Mouse (Mus musculus): ENCODE data around the gene Ube2q1. TPM values are rescaled to one million over a fixed set of nuclear protein-coding genes. Genes with fewer than 3 reads are reported as not detected.
"Not testable (repeated sequence)": the region's sequence is repeated elsewhere in the genome, so short reads cannot be mapped to it uniquely, and the experiment has no call there.

The Ube2q1 gene
- polyA plus RNA-seq, 1 experiment: 49.2 TPM

DNA sequence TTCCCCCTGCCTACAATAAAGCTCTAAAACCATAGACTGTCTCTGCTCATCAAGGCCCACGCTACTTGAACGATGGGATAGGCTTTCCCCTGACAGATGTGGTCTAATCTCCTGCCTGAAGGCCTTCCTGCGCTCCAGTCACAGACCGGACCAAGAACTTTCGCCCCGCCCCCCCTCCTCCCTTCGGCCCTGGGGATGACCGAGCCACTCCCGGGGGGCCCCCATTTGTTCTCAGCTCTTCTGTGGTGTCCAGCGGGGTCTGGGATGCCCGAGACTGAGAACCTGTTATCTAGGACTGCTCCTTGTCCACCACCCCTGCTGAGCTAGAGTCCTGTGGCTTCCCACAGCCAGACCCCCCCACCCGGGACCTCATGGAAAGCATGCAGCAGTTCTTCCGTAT lies 26.1 kb downstream of the Ube2q1 start:
- Histone ChIP-seq H3K36me3 (ENCODE audit: control insufficient read depth, insufficient read depth) (no peaks in the 10 kb centered on the region), H3K27me3 (ENCODE audit: control insufficient read depth, insufficient read depth, insufficient read length) (peaks cover 4% of the 10 kb centered on the region), H3K79me2 (ENCODE audit: control insufficient read depth, insufficient read depth) (no peaks in the 10 kb centered on the region), H3K4me3 (ENCODE audit: insufficient read depth, poor library complexity, severe bottlenecking) (no peak overlapping the region), H3K79me3 (ENCODE audit: low read depth) (no peaks in the 10 kb centered on the region), H3ac (ENCODE audit: control insufficient read depth, insufficient read length, low read depth) (no peak overlapping the region)
- TF ChIP-seq MAX (IDR thresholded peaks at IDR 0.05) (no peak), CEBPB (IDR thresholded peaks at IDR 0.05; ENCODE audit: low read depth) (no peak), MYOG (IDR thresholded peaks at IDR 0.05; ENCODE audit: control insufficient read depth, extremely low read depth, insufficient read length) (no peak), USF1 (IDR thresholded peaks at IDR 0.05; ENCODE audit: low read depth) (no peak), MYOD1 (IDR thresholded peaks at IDR 0.05; ENCODE audit: control insufficient read depth, insufficient read length, low read depth) (no peak), CTCF (IDR thresholded peaks at IDR 0.05; ENCODE audit: control insufficient read depth, insufficient read depth, insufficient read length) (no peak), FOSL1 (IDR thresholded peaks at IDR 0.05; ENCODE audit: insufficient read depth, low read length, poor library complexity, severe bottlenecking) (no peak)

DNA sequence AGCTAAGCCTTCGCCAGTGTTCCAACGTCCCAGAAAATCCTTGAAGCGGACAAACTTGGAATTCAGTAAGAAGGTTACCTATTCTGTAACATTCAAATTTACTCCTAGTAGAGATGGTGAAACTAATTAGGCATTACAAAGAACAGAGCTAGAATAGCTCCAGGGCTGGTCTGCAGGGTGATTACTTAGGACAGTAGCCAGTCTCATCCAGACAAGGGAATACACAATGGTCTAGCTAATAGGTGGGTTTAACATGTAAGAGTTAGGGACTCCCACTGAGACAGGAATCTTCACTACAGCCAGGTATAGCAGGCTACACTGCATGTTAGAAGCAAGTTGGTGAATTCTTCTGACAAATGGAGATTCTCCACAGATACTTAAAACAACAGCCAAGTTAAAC lies 26.7 kb downstream of the Ube2q1 start:
- H3K4me3 ChIP-seq (ENCODE audit: insufficient read depth, poor library complexity, severe bottlenecking); H3ac ChIP-seq (ENCODE audit: control insufficient read depth, insufficient read length, low read depth); H3K79me2 ChIP-seq (ENCODE audit: control insufficient read depth, insufficient read depth): not testable (repeated sequence)

DNA sequence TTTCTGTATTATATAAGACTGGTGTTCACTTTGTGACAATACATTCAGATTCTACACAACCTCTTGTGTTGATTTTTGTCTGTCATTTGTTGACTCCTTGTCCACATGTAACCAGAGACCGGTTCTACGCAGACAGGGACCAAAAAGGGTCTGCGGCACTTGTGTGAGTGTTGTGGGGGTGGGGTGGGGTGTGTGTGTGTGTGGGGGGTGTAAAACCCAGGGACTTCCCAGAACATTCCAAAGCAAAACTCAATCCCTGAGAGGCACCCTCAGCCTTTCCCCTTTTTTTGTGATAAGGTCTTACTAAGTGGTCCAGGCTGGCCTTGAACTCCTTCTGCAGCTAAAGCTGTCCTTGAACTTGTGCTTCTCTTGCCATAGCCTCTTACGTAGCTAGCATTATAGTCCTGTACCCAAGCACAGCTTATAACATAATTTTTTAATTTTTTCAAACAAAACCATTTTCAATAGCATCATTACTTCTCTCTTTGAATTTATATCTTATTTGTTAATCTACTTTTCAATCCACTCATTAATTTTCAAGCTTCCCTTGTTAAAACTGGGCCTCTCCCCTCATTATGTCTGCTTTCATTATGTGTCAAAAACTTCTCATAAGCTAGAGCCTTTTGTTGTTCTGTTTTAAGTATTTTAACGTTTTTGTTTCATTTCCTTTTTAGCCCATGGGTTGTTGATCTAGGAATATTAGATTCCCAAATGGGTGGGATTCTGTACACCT lies 27.5 kb downstream of the Ube2q1 start:
- no peak overlapping the region for H3K4me3 ChIP-seq (ENCODE audit: insufficient read depth, poor library complexity, severe bottlenecking)
- H3K27me3 ChIP-seq (ENCODE audit: control insufficient read depth, insufficient read depth, insufficient read length): peaks cover 4% of the 10 kb centered on the region
- no peak overlapping the region for H3ac ChIP-seq (ENCODE audit: control insufficient read depth, insufficient read length, low read depth)
- no peaks in the 10 kb centered on the region for H3K79me3 ChIP-seq (ENCODE audit: low read depth)
- no peaks in the 10 kb centered on the region for H3K79me2 ChIP-seq (ENCODE audit: control insufficient read depth, insufficient read depth)
- no peaks in the 10 kb centered on the region for H3K36me3 ChIP-seq (ENCODE audit: control insufficient read depth, insufficient read depth)
- TF ChIP-seq FOSL1 (IDR thresholded peaks at IDR 0.05; ENCODE audit: insufficient read depth, low read length, poor library complexity, severe bottlenecking) (no peak), CTCF (IDR thresholded peaks at IDR 0.05; ENCODE audit: control insufficient read depth, insufficient read depth, insufficient read length) (no peak), MYOD1 (IDR thresholded peaks at IDR 0.05; ENCODE audit: control insufficient read depth, insufficient read length, low read depth) (no peak), MAX (IDR thresholded peaks at IDR 0.05) (no peak), CEBPB (IDR thresholded peaks at IDR 0.05; ENCODE audit: low read depth) (no peak), USF1 (IDR thresholded peaks at IDR 0.05; ENCODE audit: low read depth) (no peak), MYOG (IDR thresholded peaks at IDR 0.05; ENCODE audit: control insufficient read depth, extremely low read depth, insufficient read length) (no peak)

More for the DNA sequence above, 26.7 kb downstream of the Ube2q1 start:
- not testable (repeated sequence) for H3K79me3 ChIP-seq (ENCODE audit: low read depth); H3K36me3 ChIP-seq (ENCODE audit: control insufficient read depth, insufficient read depth); H3K27me3 ChIP-seq (ENCODE audit: control insufficient read depth, insufficient read depth, insufficient read length)

DNA sequence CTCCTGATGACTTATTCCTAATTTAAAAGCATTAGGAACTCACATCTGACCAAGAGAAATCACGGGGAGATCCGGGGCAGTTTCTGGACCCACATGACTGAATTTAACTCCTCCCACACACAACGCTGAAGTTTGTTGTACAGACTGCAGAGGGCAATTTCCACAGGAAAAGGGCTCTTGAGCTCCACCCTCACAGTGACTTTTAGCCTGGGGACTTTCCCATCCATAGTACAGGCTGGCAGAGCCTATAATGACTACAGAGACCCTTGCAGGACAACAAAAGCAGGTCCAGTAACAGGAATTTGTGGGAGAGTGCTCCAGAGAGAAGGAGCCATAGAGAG lies 28.1 kb downstream of the Ube2q1 start:
- TF ChIP-seq USF1 (IDR thresholded peaks at IDR 0.05; ENCODE audit: low read depth): peak; percentile 33
- no peak for TF ChIP-seq MYOD1 (IDR thresholded peaks at IDR 0.05; ENCODE audit: control insufficient read depth, insufficient read length, low read depth)
- no peak overlapping the region for H3ac ChIP-seq (ENCODE audit: control insufficient read depth, insufficient read length, low read depth)
- H3K79me2 ChIP-seq (ENCODE audit: control insufficient read depth, insufficient read depth): no peaks in the 10 kb centered on the region
- no peak overlapping the region for H3K4me3 ChIP-seq (ENCODE audit: insufficient read depth, poor library complexity, severe bottlenecking)
- peaks cover 4% of the 10 kb centered on the region for H3K27me3 ChIP-seq (ENCODE audit: control insufficient read depth, insufficient read depth, insufficient read length)
- no peaks in the 10 kb centered on the region for H3K79me3 ChIP-seq (ENCODE audit: low read depth)
- no peaks in the 10 kb centered on the region for H3K36me3 ChIP-seq (ENCODE audit: control insufficient read depth, insufficient read depth)

DNA sequence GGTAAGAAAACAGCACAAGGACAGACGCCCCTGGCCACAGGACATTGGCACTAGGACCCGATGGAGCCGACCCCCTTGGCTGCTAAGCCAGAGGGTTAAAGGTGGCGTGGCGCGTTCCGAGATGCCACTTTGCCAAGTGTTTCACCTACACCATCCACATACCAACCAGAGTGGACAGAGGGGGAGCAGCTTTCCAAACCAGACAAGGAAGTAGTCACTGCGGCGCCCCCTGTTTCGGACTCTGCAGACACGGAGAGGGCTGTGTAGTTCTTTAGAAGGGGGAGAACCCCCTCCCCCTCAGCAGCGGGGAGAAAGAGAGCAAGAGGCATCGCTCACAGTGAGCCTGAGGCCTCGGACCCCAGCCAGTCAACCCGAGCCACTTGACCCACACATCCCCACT lies 29.5 kb downstream of the Ube2q1 start:
- Histone ChIP-seq H3K79me2 (ENCODE audit: control insufficient read depth, insufficient read depth) (no peaks in the 10 kb centered on the region), H3K4me3 (ENCODE audit: insufficient read depth, poor library complexity, severe bottlenecking) (no peak overlapping the region), H3K27me3 (ENCODE audit: control insufficient read depth, insufficient read depth, insufficient read length) (peaks cover 4% of the 10 kb centered on the region), H3K36me3 (ENCODE audit: control insufficient read depth, insufficient read depth) (no peaks in the 10 kb centered on the region), H3ac (ENCODE audit: control insufficient read depth, insufficient read length, low read depth) (no peak overlapping the region), H3K79me3 (ENCODE audit: low read depth) (no peaks in the 10 kb centered on the region)
- TF ChIP-seq USF1 (IDR thresholded peaks at IDR 0.05; ENCODE audit: low read depth) (no peak), MYOG (IDR thresholded peaks at IDR 0.05; ENCODE audit: control insufficient read depth, extremely low read depth, insufficient read length) (no peak), CEBPB (IDR thresholded peaks at IDR 0.05; ENCODE audit: low read depth) (no peak), CTCF (IDR thresholded peaks at IDR 0.05; ENCODE audit: control insufficient read depth, insufficient read depth, insufficient read length) (no peak), MAX (IDR thresholded peaks at IDR 0.05) (no peak), FOSL1 (IDR thresholded peaks at IDR 0.05; ENCODE audit: insufficient read depth, low read length, poor library complexity, severe bottlenecking) (no peak), MYOD1 (IDR thresholded peaks at IDR 0.05; ENCODE audit: control insufficient read depth, insufficient read length, low read depth) (no peak)

DNA sequence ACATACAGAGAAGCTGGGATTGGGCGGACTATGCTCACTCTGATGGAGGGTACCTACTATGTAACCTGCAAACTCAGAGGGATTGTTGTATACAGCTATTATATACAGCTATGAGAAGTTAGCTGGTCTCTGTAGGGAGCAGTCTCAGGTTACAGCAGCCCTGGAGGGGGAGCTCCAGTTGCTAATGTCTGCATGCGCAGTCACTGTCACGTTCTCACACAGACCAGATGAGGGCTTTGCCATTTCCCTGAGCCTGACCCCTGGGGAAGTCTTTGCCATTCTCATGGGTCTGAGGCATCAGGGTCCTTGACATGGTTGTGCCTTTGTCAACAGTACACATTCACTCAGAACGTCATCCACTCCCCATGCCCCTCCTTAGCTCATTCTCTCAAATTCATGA lies 31.8 kb downstream of the Ube2q1 start:
- H3K4me3 ChIP-seq (ENCODE audit: insufficient read depth, poor library complexity, severe bottlenecking): no peak overlapping the region
- H3K79me3 ChIP-seq (ENCODE audit: low read depth): no peaks in the 10 kb centered on the region
- no peaks in the 10 kb centered on the region for H3K36me3 ChIP-seq (ENCODE audit: control insufficient read depth, insufficient read depth)
- no peaks in the 10 kb centered on the region for H3K79me2 ChIP-seq (ENCODE audit: control insufficient read depth, insufficient read depth)
- no peak for TF ChIP-seq MAX (IDR thresholded peaks at IDR 0.05)
- no peak for TF ChIP-seq MYOD1 (IDR thresholded peaks at IDR 0.05; ENCODE audit: control insufficient read depth, insufficient read length, low read depth)
- no peak for TF ChIP-seq CEBPB (IDR thresholded peaks at IDR 0.05; ENCODE audit: low read depth)
- no peak overlapping the region for H3ac ChIP-seq (ENCODE audit: control insufficient read depth, insufficient read length, low read depth)
- peaks cover 4% of the 10 kb centered on the region for H3K27me3 ChIP-seq (ENCODE audit: control insufficient read depth, insufficient read depth, insufficient read length)
